Mouse (Mus musculus) induced T-regulatory cell, adult 2 months (primary cell): ENCODE data around the gene Psg19.

Experiments
- DNase-seq: peaks from one replicate; pipeline ENCODE4 v3.0.0-alpha.2; 2012; ENCODE audit warnings: low read depth

Psg19 gene

DNA sequence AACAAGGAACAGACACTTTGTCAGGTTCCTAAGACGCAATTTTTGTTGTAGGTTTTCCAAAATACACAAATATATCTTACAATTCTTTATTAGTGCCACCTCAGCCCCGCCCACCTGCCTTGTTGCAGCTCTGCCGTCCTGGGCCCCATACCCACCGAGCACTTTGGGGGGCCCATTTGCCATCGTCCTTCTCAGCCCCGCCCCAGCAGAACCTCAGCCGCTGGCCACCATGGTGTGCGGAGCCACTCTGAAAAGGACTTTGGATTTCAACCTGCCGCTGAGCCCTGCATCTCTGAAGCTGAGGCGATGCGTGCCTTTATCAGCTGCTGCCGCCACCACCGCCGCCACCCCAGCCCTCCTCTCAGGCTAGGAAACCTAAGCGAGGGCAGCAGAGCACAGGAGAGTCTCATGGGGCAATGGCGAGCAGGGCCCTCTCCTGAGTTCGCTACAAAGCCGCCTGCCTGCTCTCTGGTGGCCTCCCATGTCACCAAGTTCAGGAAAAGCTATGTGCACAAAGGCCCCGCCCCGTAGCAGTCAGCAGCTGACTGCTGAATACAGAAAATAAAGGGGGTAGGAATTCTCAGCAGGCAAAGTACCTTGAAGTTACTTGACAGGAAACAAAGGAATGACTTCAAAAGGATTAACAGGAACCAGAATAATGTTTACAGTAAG lies 52.0 kb downstream of the Psg19 start:
- DNase-seq = no peak
